In the genomic region with DNA sequence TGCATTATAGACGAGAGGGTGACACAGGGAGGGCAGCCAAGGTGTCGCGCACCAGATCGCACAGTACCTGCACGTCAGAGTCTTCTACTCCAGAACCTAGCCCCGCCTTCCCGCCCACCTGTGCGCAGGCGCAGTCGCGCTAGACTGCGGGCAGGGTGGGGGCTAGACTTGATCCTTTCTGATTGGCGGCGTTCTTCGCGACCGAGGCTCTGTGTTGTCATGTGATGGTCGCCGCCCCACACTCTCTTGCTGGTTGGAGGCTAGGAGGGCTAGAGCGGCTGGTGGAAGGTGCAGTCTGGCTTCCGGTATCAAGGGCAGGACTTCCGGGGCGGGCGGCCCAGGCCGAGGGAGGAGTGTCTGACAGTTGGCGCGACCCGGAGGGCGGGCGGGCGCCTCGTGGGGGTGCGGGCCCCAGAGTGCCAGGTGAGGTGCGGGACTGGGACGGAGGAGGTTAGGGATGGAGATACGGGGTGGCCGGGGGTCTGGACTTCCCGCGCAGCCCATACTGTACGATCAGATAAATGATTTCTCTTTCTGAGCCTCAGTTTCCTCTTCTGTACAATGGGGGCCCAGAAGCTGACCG, we compare ENCODE assay signal across 8 mouse cellular contexts. TPM values are rescaled to one million over a fixed set of nuclear protein-coding genes. Genes with fewer than 3 reads are reported as not detected.
DNase-seq lines count a peak whose midpoint lies in the region; ATAC-seq and TF ChIP-seq lines count a peak whose summit lies in the region.

A gene (minus strand): TSS at position 288 of the 583 bp plus-strand sequence.
A gene (plus strand): TSS at position 303 of the 583 bp plus-strand sequence.

- peak; percentile 93 for DNase-seq in c-Kit-positive CD71-positive TER-119-positive erythroid progenitor cells, embryonic 14.5 days (ENCODE audit: low spot score)
- peak; percentile 98 for DNase-seq in heart, postnatal 0 days (ENCODE audit: low spot score)
- DNase-seq in kidney, postnatal 4 days: peak; percentile 94 to 97

- peak within 1 kb of the TSS; percentile 97 for H3K4me3 ChIP-seq in E14TG2a.4 (replicated peaks; ENCODE audit: low read length)
- peak within 1 kb of the TSS; percentile 75 for H3K4me3 ChIP-seq in forebrain, embryonic 12.5 days (replicated peaks)
- H3K4me3 ChIP-seq in heart, postnatal 0 days (ENCODE audit: low read depth, low read length): peak within 1 kb of the TSS; percentile 83
- H3K4me3 ChIP-seq in liver, embryonic 16.5 days (ENCODE audit: low read depth, low read length): peak within 1 kb of the TSS; percentile 91
- peak within 1 kb of the TSS; percentile 63 for H3K4me3 ChIP-seq in neural tube, embryonic 13.5 days
- peak within 1 kb of the TSS; percentile 95 for H3K4me3 ChIP-seq in testis, adult 2 months (ENCODE audit: control insufficient read depth, low read depth, low read length)

- peak; percentile 77 for TF ChIP-seq POLR2A in testis, adult 2 months (IDR thresholded peaks at IDR 0.05; ENCODE audit: control insufficient read depth, low read depth, low read length)

- no peaks in the 10 kb centered on the region for H3K27me3 ChIP-seq in E14TG2a.4 (ENCODE audit: insufficient read depth, low read length)
- no peaks in the 10 kb centered on the region for H3K27me3 ChIP-seq in forebrain, embryonic 12.5 days
- no peaks in the 10 kb centered on the region for H3K27me3 ChIP-seq in heart, postnatal 0 days (ENCODE audit: control insufficient read depth, insufficient read depth, low read length)
- no peaks in the 10 kb centered on the region for H3K27me3 ChIP-seq in liver, embryonic 16.5 days (ENCODE audit: control insufficient read depth, insufficient read depth, low read depth, low read length)
- no peaks in the 10 kb centered on the region for H3K27me3 ChIP-seq in neural tube, embryonic 13.5 days
- H3K27me3 ChIP-seq in testis, adult 2 months (ENCODE audit: control insufficient read depth, insufficient read depth, low read length): no peaks in the 10 kb centered on the region

- TF ChIP-seq CTCF in E14TG2a.4 (conservative IDR thresholded peaks at IDR 0.05; ENCODE audit: low read length): no peak
- TF ChIP-seq CTCF in heart, postnatal 0 days (IDR thresholded peaks at IDR 0.05; ENCODE audit: low read depth): no peak
- no peak for TF ChIP-seq CTCF in testis, adult 2 months (IDR thresholded peaks at IDR 0.05; ENCODE audit: control insufficient read depth, insufficient read depth, insufficient replicate concordance, low read depth, low read length)

- no peak for TF ChIP-seq EP300 in heart, postnatal 0 days (IDR thresholded peaks at IDR 0.05; ENCODE audit: low read depth)

- H3K9ac ChIP-seq in forebrain, embryonic 12.5 days: peak within 1 kb of the TSS; percentile 68
- H3K9ac ChIP-seq in heart, postnatal 0 days (replicated peaks; ENCODE audit: low read depth, low read length): peak within 1 kb of the TSS; percentile 77
- peak within 1 kb of the TSS; percentile 87 for H3K9ac ChIP-seq in liver, embryonic 16.5 days (ENCODE audit: low read depth, low read length)
- peak within 1 kb of the TSS; percentile 75 for H3K9ac ChIP-seq in neural tube, embryonic 13.5 days

- H3K36me3 ChIP-seq in E14TG2a.4 (ENCODE audit: insufficient read depth, low read length): peaks cover 27% of the 10 kb centered on the region
- H3K36me3 ChIP-seq in forebrain, embryonic 12.5 days (replicated peaks): peaks cover 13% of the 10 kb centered on the region
- peaks cover 10% of the 10 kb centered on the region for H3K36me3 ChIP-seq in heart, postnatal 0 days (replicated peaks; ENCODE audit: control insufficient read depth, insufficient read depth, low read length)
- peaks cover 3% of the 10 kb centered on the region; the same call in 1 of the 2 replicates for H3K36me3 ChIP-seq in liver, embryonic 16.5 days (ENCODE audit: control insufficient read depth, insufficient read depth)
- H3K36me3 ChIP-seq in neural tube, embryonic 13.5 days: peaks cover 14% of the 10 kb centered on the region
- H3K36me3 ChIP-seq in testis, adult 2 months (ENCODE audit: control insufficient read depth, insufficient read depth, low read length): no peaks in the 10 kb centered on the region

- H3K4me2 ChIP-seq in forebrain, embryonic 12.5 days: peak within 1 kb of the TSS; percentile 65
- peak within 1 kb of the TSS; percentile 82 for H3K4me2 ChIP-seq in heart, postnatal 0 days (ENCODE audit: low read depth, low read length)
- peak within 1 kb of the TSS; percentile 94 for H3K4me2 ChIP-seq in liver, embryonic 16.5 days (ENCODE audit: low read depth, low read length)
- H3K4me2 ChIP-seq in neural tube, embryonic 13.5 days: peak within 1 kb of the TSS; percentile 75

- peak; percentile 99 for ATAC-seq in forebrain, embryonic 12.5 days (ENCODE audit: low FRiP score)
- peak; percentile 100 for ATAC-seq in heart, postnatal 0 days (ENCODE audit: insufficient read depth, low read depth)
- peak; percentile 99 for ATAC-seq in liver, embryonic 16.5 days (ENCODE audit: low read depth)
- peak; percentile 99 for ATAC-seq in neural tube, embryonic 13.5 days (ENCODE audit: low read depth)

- H3K4me1 ChIP-seq in E14TG2a.4 (replicated peaks; ENCODE audit: low read depth, low read length): peaks cover 73% of the 10 kb centered on the region
- H3K4me1 ChIP-seq in forebrain, embryonic 12.5 days: peaks cover 22% of the 10 kb centered on the region
- H3K4me1 ChIP-seq in heart, postnatal 0 days (ENCODE audit: control insufficient read depth, insufficient read depth): no peaks in the 10 kb centered on the region
- H3K4me1 ChIP-seq in liver, embryonic 16.5 days (ENCODE audit: control insufficient read depth, low read depth, low read length): peaks cover 13% of the 10 kb centered on the region
- H3K4me1 ChIP-seq in neural tube, embryonic 13.5 days (replicated peaks): peaks cover 25% of the 10 kb centered on the region
- peaks cover 3% of the 10 kb centered on the region; the same call in 1 of the 2 replicates for H3K4me1 ChIP-seq in testis, adult 2 months (ENCODE audit: control insufficient read depth, insufficient read depth, low read length)

- under 1% methylated on average over 39 of the region's 41 CpGs for WGBS in forebrain, embryonic 12.5 days
- under 1% methylated on average over 41 of the region's 41 CpGs for WGBS in heart, postnatal 0 days
- under 1% methylated on average over 41 of the region's 41 CpGs for WGBS in liver, embryonic 16.5 days (ENCODE audit: insufficient replicate concordance)
- 1% methylated on average over 41 of the region's 41 CpGs for WGBS in neural tube, embryonic 13.5 days

- 0 out of 2 replicates have a peak within 1 kb of the TSS, but pooled peaks have one; percentile 21 for H3K27ac ChIP-seq in forebrain, embryonic 12.5 days
- peak within 1 kb of the TSS; percentile 52 for H3K27ac ChIP-seq in heart, postnatal 0 days (ENCODE audit: low read depth)
- H3K27ac ChIP-seq in liver, embryonic 16.5 days (ENCODE audit: low read length): peak within 1 kb of the TSS; percentile 71
- peak within 1 kb of the TSS; percentile 56 for H3K27ac ChIP-seq in neural tube, embryonic 13.5 days (replicated peaks)
- H3K27ac ChIP-seq in testis, adult 2 months (ENCODE audit: control insufficient read depth, insufficient read depth, low read depth, low read length): peak within 1 kb of the TSS; percentile 81

- no peaks in the 10 kb centered on the region for H3K9me3 ChIP-seq in E14TG2a.4 (ENCODE audit: low read length)
- no peaks in the 10 kb centered on the region for H3K9me3 ChIP-seq in forebrain, embryonic 12.5 days
- H3K9me3 ChIP-seq in heart, postnatal 0 days (replicated peaks; ENCODE audit: control insufficient read depth, low read length): no peaks in the 10 kb centered on the region
- H3K9me3 ChIP-seq in liver, embryonic 16.5 days (replicated peaks; ENCODE audit: control insufficient read depth, low read length): no peaks in the 10 kb centered on the region
- H3K9me3 ChIP-seq in neural tube, embryonic 13.5 days: no peaks in the 10 kb centered on the region

RNA-seq across cellular contexts. Expression of the first gene that starts in this region (rescaled TPM):
- 58.1 and 58.2 TPM in 2 replicates for polyA plus RNA-seq in forebrain, embryonic 12.5 days (2016; fragmentation: Nextera tagmentation; extraction: Ambion mirVana)
- 37.3 and 58.5 TPM in 2 replicates for total RNA-seq in heart, postnatal 0 days (2014; rRNA removed; ENCODE audit: low replicate concordance)
- polyA plus RNA-seq in heart, postnatal 0 days (2015; fragmentation: Nextera tagmentation; extraction: Ambion mirVana): 38.9 and 43.8 TPM in 2 replicates
- 85.0 and 101 TPM in 2 replicates for polyA plus RNA-seq in liver, embryonic 16.5 days (2015; fragmentation: Nextera tagmentation; extraction: Ambion mirVana)
- polyA plus RNA-seq in neural tube, embryonic 13.5 days (2015; fragmentation: Nextera tagmentation; extraction: Ambion mirVana): 123 and 128 TPM in 2 replicates
- polyA plus RNA-seq in testis, adult 2 months (2012; rRNA removed): 121 and 130 TPM in 2 replicates

RNA-seq across cellular contexts. Expression of the second gene that starts in this region (rescaled TPM):
- 38.7 and 39.6 TPM in 2 replicates for polyA plus RNA-seq in forebrain, embryonic 12.5 days (2016; fragmentation: Nextera tagmentation; extraction: Ambion mirVana)
- total RNA-seq in heart, postnatal 0 days (2014; rRNA removed; ENCODE audit: low replicate concordance): 3.8 and 21.3 TPM in 2 replicates
- 39.7 and 41.8 TPM in 2 replicates for polyA plus RNA-seq in heart, postnatal 0 days (2015; fragmentation: Nextera tagmentation; extraction: Ambion mirVana)
- polyA plus RNA-seq in liver, embryonic 16.5 days (2015; fragmentation: Nextera tagmentation; extraction: Ambion mirVana): 15.6 and 16.1 TPM in 2 replicates
- 30.9 and 31.9 TPM in 2 replicates for polyA plus RNA-seq in neural tube, embryonic 13.5 days (2015; fragmentation: Nextera tagmentation; extraction: Ambion mirVana)
- 27.6 and 28.1 TPM in 2 replicates for polyA plus RNA-seq in testis, adult 2 months (2012; rRNA removed)

Comparison
In these comparisons a context has a peak if more than half of its experiments do, and no peak if none do; other contexts are left out.
1. Peak in every context shown above with its lines: DNase-seq, ATAC-seq, H3K4me3 ChIP-seq and H3K27ac ChIP-seq.
2. H3K27ac ChIP-seq: peak in every context shown above with its lines; median percentile 81 in testis, adult 2 months; 71 in liver, embryonic 16.5 days; 56 in neural tube, embryonic 13.5 days; 52 in heart, postnatal 0 days; 21 in forebrain, embryonic 12.5 days.